Mouse (Mus musculus) midbrain, embryonic 12.5 days (tissue): ENCODE data around the gene Gpc3. TPM values are rescaled to one million over a fixed set of nuclear protein-coding genes. Genes with fewer than 3 reads are reported as not detected.
"Not testable (repeated sequence)": the region's sequence is repeated elsewhere in the genome, so short reads cannot be mapped to it uniquely, and the experiment has no call there.

Experiments used
- ATAC-seq: fragments of 200-750 bp; cut with Nextera tagmentation; 2 replicates; pipeline ENCODE4 v1.8.0; 2017; ENCODE audit warnings: low read depth, moderate TSS enrichment, moderate library complexity; ENCODE audit not compliant: low FRiP score
- H3K27ac ChIP-seq: fragments of 300-500 bp; sonication (generic); replicated peaks from 2 replicates; pipeline ENCODE4 v1.5.1; 2016; ENCODE audit warnings: mild to moderate bottlenecking
- H3K27me3 ChIP-seq: fragments of 300-500 bp; sonication (generic); 2 replicates; pipeline ENCODE4 v1.6.1; 2016; ENCODE audit warnings: mild to moderate bottlenecking
- H3K36me3 ChIP-seq: fragments of 300-500 bp; sonication (generic); 2 replicates; pipeline ENCODE4 v1.6.1; 2016
- H3K4me1 ChIP-seq: fragments of 300-500 bp; sonication (generic); 2 replicates; pipeline ENCODE4 v1.6.1; 2016
- H3K4me2 ChIP-seq: fragments of 300-500 bp; sonication (generic); replicated peaks from 2 replicates; pipeline ENCODE4 v1.6.1; 2016; ENCODE audit warnings: mild to moderate bottlenecking, moderate library complexity
- H3K4me3 ChIP-seq: fragments of 300-500 bp; sonication (generic); 2 replicates; pipeline ENCODE4 v1.5.1; 2016; ENCODE audit warnings: mild to moderate bottlenecking
- H3K9ac ChIP-seq: fragments of 300-500 bp; sonication (generic); replicated peaks from 2 replicates; pipeline ENCODE4 v1.6.1; 2016; ENCODE audit warnings: mild to moderate bottlenecking, moderate library complexity
- H3K9me3 ChIP-seq: fragments of 300-500 bp; sonication (generic); 2 replicates; pipeline ENCODE4 v1.6.1; 2016; ENCODE audit warnings: mild to moderate bottlenecking
- WGBS: fragments of 180-500 bp; shearing (Covaris S2); methylation state at CpG from one replicate; pipeline ENCODE4 v1.1.7; 2016; 5-methylcytosine and 5-hydroxymethylcytosine counted together
- microRNA counts: library from miRNA; unstranded; fragments of <30 nt; microRNA quantifications from one replicate; lab custom pipeline; 2017
- microRNA-seq: library from miRNA; unstranded; fragments of <30 nt; microRNA quantifications from one replicate; pipeline ENCODE4, GENCODE M21; 2017
- polyA plus RNA-seq: library from polyadenylated mRNA; unstranded; fragments of >200 nt; fragmentation: Nextera tagmentation; extraction: Ambion mirVana; gene quantifications from 2 replicates; pipeline ENCODE4 v1.2.1, GENCODE M21; 2016

Gpc3 gene
- polyA plus RNA-seq, 1 experiment from 2014 or later, result 206 TPM

DNA sequence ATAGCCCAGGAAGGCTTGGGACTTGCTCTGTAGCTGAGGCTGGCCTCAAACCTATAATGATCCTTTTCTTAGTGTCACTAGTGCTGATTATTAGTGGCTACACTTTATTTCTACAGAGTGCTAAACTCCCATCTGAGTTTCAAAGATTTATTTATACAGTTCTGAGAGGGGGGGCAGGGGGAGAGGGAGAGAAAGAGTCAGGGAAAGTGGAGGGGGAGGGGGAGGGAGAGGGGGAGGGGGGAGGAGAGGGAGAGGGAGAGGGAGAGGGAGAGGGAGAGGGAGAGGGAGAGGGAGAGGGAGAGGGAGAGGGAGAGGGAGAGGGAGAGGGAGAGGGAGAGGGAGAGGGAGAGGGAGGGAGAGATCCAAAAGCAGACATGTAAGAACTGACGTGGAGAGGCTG lies 354.0 kb downstream of the Gpc3 start:
- H3K27me3 ChIP-seq, H3K9me3 ChIP-seq, H3K9ac ChIP-seq, H3K4me3 ChIP-seq, H3K36me3 ChIP-seq, H3K27ac ChIP-seq, H3K4me2 ChIP-seq, H3K4me1 ChIP-seq, ATAC-seq: not testable (repeated sequence)
- 57% methylated on average over 1 of the region's 1 CpGs for WGBS

DNA sequence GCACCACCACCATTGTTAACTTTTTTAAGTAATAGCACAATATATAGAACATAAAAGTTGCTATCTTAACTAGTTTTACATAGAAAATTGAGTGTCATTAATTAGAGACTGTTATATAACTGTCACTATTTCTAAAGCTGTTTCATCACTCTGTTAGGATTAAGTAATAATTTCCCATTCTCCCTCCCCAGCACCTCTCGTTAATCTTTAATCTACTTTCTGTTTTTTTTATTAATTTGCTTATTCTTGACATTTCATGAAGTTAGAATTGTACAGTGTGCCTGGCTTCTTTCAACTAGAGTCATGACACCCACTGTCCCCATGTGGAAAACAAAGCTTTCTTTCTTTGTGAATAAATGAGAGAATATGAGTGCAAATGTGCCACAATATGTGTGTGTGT lies 359.2 kb downstream of the Gpc3 start:
- H3K9ac ChIP-seq, result no peak overlapping the region
- H3K4me1 ChIP-seq, result no peaks in the 10 kb centered on the region
- H3K36me3 ChIP-seq, result no peaks in the 10 kb centered on the region
- WGBS, result 87% methylated on average over 1 of the region's 1 CpGs
- H3K4me3 ChIP-seq, result no peak overlapping the region
- H3K4me2 ChIP-seq, result no peak overlapping the region
- H3K27ac ChIP-seq, result no peak overlapping the region
- H3K9me3 ChIP-seq, result no peaks in the 10 kb centered on the region
- ATAC-seq, result no peak
- H3K27me3 ChIP-seq, result no peaks in the 10 kb centered on the region

DNA sequence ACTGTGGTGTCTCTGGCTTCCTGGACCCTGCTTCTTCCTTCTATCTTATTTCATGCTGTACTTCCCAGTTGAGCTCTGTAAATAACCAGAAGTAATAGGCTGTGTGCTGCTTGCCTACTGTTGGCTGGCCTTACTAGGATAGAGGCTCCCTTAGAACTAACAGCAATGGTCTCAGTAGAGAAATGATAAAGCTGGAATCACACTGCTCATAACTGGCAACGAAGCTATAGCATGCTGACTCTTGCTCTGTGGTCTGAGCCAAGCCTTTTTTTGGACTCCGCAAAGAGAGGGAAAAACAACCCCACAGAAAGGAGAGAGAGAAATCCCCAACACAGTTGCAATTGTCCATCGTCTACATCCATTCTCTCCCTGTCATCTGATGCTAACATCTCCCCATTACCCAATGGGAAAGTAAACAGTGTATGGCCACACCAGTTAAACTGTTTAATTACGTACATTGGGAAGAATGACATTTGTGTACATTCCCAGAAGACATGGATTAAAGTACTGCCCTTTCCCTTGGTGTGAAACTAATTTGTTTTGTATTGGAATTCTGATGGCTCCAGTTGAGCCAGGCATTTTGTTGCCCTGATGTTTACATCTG lies 368.0 kb downstream of the Gpc3 start:
- Histone ChIP-seq H3K4me3 (no peak overlapping the region), H3K27me3 (no peaks in the 10 kb centered on the region), H3K9me3 (no peaks in the 10 kb centered on the region), H3K27ac (no peak overlapping the region), H3K4me1 (no peaks in the 10 kb centered on the region), H3K36me3 (no peaks in the 10 kb centered on the region), H3K4me2 (no peak overlapping the region), H3K9ac (no peak overlapping the region)
- no peak for ATAC-seq
- WGBS, result 76% methylated on average over 4 of the region's 4 CpGs

DNA sequence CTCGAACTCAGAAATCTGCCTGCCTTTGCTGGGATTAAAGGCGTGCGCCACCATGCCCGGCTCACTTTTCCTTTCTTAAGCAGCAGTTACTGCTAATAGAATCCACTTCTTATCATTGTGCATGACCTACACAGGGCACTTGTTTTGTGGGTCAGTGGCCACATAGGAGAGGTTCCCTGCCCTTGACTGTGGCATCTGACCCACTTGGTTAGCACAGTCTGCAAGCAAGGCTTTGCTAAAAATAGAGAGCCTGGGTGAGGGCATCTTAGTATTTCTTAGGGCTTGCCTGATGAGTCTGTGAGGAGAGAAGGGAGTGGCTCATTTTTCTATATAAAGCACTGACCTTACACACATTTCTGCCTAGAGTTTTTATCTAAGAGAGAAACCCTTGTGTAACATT lies 376.3 kb downstream of the Gpc3 start:
- Histone ChIP-seq H3K36me3 (no peaks in the 10 kb centered on the region), H3K27ac (no peak overlapping the region), H3K4me1 (no peaks in the 10 kb centered on the region), H3K9me3 (no peaks in the 10 kb centered on the region), H3K4me3 (no peak overlapping the region), H3K4me2 (no peak overlapping the region), H3K27me3 (peaks cover 4% of the 10 kb centered on the region; the same call in 1 of the 2 replicates), H3K9ac (no peak overlapping the region)
- 89% methylated on average over 4 of the region's 4 CpGs for WGBS
- ATAC-seq, result no peak

DNA sequence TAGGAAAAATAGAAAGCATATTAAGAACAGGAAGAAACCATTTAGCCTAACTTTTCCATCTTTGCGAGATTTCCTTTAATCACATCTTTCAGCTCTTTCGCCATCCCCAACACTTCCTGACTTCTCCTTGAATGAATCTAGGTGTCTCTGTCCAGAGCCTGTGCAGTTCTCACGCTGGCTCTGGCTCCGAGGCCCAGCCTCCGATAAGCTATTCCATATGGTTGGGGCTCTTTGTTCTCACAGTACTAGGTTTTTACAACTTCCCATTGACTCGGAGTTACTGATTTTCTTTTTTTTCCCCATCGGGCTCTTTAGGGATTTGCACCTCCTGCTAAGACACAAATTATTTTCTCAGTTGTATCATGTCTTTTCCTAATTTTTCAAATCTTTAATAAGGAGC lies 381.8 kb downstream of the Gpc3 start:
- H3K9ac ChIP-seq, result no peak overlapping the region
- H3K4me2 ChIP-seq, result no peak overlapping the region
- H3K36me3 ChIP-seq, result no peaks in the 10 kb centered on the region
- H3K4me1 ChIP-seq, result no peaks in the 10 kb centered on the region
- H3K4me3 ChIP-seq, result no peak overlapping the region
- H3K9me3 ChIP-seq, result no peaks in the 10 kb centered on the region
- WGBS, result 79% methylated on average over 7 of the region's 7 CpGs
- H3K27me3 ChIP-seq, result peaks cover 4% of the 10 kb centered on the region; the same call in 1 of the 2 replicates
- H3K27ac ChIP-seq, result no peak overlapping the region
- ATAC-seq, result no peak

DNA sequence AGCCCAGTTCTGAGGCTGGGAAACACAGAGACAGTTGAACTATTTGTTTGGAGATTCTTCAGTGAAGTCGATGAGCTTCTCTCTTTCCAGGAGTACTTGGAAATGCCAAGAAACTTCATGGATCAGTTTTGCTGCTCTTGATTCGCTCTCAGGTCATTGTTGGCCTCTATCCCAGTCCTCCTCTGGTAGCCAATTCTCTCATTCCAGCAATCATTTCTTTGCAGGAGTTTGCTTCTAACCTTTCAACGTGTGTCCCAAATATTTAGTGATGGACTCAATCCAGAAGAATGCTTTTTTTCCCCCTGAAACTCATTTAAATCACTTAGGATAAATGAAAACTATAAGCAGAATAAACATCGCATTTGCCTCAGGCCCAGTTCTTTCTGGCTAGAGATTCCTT lies 383.0 kb downstream of the Gpc3 start:
- no peaks in the 10 kb centered on the region for H3K27me3 ChIP-seq
- H3K36me3 ChIP-seq, result no peaks in the 10 kb centered on the region
- H3K4me2 ChIP-seq, result no peak overlapping the region
- H3K9ac ChIP-seq, result no peak overlapping the region
- H3K27ac ChIP-seq, result no peak overlapping the region
- 78% methylated on average over 4 of the region's 4 CpGs for WGBS
- ATAC-seq, result no peak
- no peaks in the 10 kb centered on the region for H3K4me1 ChIP-seq
- no peaks in the 10 kb centered on the region for H3K9me3 ChIP-seq
- H3K4me3 ChIP-seq, result no peak overlapping the region

MicroRNAs encoded within 50 kb of the gene (microRNA counts, 519-probe panel; counts per million panel counts)
- not detected for microRNA mmu-miR-717 (lab: Ali Mortazavi, UCI)

Small RNA genes lying within 50 kb of the gene (microRNA-seq; reads per million reads assigned to microRNA genes)
- gene Mir6384 (not detected), gene Mir717 (not detected)

Other genes starting within 250 kb of the Gpc3 start
- gene Ccdc160, start 177.2 kb upstream of the Gpc3 start, polyA plus RNA-seq, result 5.4 and 5.5 TPM in 2 replicates